Mouse (Mus musculus): ENCODE measurements around the gene Catsperz.

Gene Catsperz

DNA sequence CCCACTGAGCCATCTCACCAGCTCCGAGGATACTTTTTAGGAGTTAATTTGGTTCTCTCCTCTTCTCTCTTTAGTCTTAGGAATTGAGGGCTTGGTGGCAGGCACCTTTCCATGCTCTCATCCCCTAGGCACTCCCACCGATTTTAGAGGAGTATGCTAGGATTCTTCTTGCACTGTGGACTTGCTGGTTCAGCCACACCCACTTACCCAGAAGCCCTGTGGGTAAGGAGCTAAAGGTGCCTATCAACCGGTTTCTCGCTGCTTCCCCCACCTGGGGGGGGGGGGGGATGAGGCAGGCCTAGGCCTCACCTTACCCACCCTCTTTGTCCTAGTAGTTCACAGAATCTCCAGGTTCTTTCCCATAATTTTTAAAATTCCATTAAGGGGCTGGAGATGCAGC lies 22.6 kb upstream of the Catsperz start:
- no peak for DNase-seq (ENCODE audit: low spot score in 2 of 2)

GRCm38 (mm10) chr19:6943709-6944108 lies 18.5 kb upstream of the Catsperz start:
- no peak for DNase-seq (ENCODE audit: low spot score in 2 of 2)

GRCm38 (mm10) chr19:6942764-6943163 lies 17.6 kb upstream of the Catsperz start:
- no peak for DNase-seq (ENCODE audit: low spot score in 2 of 2)

DNA sequence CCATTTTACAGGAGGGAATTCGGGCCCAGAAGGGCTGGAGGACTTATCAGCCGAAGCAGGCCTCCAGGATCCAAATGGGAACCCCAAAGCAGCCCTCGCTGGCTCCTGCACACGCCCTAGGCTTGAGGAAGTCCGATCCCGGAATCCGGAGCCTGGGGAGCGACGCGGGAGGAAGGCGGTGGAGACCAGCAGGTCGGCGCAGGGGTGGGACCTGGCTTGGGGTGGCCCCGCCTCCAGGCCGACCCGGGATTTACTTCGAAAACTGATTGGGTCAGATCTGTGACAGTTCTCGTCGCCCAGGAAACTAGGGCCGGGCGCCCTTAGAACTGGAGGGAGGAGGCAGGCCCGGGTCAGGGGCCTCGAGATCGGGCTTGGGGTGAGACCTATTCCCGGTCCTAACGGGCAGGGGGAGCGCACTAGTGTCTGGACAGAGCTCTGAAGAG lies 17.1 kb upstream of the Catsperz start, which contains the start of gene Gpr137:
Gene Gpr137 (minus strand): TSS at position 232 of the 443 bp plus-strand sequence.
- peak; percentile 89 for DNase-seq (ENCODE audit: low spot score in 2 of 2)

DNA sequence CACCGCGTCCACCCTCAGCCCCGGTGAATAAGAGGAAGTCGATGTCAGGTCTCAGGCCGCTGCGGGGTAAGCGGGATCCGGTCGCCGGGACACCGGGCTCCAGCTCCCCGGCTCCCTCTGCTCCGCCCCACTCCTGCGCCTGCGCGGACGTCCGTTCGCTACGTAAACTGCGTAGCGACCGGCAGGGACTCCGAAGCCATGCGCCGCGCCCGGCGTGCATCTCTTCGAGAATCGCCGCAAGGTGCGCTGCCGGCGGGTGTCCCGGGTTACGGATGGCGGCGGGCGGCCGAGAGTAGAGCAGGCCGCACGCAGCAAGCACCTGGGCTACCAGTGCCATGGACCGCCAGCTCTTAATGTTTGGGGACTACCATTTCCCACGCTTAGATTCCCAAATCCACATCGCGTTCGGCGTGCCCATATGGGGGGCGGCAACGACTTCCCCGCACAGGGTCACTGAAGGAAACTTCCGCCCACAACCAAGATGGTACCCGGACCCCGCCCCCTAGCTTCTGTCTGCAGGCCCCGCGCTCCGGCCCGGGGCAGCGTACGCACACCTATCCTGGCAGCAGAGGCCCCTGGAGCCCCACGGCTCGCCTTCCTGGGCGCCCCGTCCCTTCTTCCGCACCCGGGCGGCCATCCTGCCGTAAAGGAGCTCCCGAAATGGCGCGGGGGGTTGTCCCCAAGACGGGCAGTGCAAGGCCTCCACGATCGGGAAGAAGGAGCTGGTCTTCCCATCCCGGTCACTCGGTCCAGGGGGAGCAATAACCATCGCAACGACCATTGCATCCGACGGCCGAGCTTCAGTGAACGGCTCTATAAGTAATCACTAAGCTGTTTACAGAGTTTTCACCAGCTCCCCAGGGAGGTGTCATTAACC lies 16.4 kb upstream of the Catsperz start, which contains the start of gene Bad:
Gene Bad (plus strand): TSS at position 490 of the 877 bp plus-strand sequence.
- peak; percentile 90 to 92 for DNase-seq (ENCODE audit: low spot score in 2 of 2)

GRCm38 (mm10) chr19:6940396-6941351 lies 15.5 kb upstream of the Catsperz start:
- no peak for DNase-seq (ENCODE audit: low spot score in 2 of 2)

GRCm38 (mm10) chr19:6939106-6940002 lies 14.2 kb upstream of the Catsperz start:
- no peak for DNase-seq (ENCODE audit: low spot score in 2 of 2)

- DNase-seq (ENCODE audit: low spot score in 2 of 2) = no peak
Observed at GRCm38 (mm10) chr19:6937541-6938465, 12.6 kb upstream of the Catsperz start.

DNA sequence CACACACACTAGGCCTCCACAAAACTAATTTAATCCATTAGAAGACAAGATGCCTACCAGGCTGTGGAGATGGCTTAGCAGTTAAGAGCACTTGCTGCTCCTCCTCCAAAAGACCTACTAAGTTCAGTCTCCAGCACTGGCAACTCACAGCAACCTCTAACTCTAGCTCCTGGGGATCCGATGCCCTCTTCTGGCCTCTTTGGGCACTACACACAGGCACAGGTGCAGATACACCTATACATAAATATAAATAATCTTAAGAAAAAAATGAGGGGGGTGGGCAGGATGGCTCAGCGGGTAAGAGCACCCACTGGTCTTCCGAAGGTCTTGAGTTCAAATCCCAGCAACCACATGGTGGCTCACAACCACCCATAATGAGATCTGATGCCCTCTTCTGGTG lies 11.1 kb upstream of the Catsperz start:
- no peak for DNase-seq (ENCODE audit: low spot score in 2 of 2)

DNA sequence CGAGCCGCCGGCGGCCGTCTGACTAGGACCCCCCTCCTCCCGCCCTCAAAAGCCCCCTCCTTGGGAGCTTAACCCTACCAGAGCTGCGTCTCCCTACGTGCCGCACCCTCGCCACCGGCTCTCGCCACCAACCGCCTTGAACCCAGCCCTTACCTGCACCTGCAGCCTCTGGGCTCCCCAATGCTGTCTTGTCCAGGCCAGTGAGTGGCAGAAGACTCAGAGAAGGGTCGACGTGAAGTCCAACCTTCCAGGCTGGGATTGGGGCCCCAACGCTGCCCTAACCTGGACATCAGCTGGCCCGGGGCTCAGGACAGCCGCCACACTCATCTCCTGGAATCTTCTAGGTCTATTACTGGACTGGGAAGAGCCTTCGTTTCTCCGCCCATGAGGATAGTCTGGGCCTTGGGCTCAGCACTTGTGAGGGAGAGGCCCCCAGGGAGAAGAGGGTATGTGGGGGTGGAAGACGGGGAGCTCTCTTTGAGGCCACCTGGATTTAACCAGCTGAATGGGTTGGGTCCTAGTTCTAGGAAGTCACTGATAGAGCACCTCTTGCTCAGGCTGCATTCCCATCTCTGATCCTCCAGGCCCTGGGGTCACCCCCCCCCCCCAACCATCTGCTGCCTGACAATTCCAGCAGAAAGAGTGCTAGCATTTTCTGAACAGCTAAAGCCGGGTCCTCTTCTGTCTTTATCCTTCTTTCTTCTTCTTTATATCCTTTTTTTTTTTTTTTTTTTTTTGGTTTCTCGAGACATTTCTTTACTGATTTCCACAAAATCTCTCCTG lies 9.2 kb upstream of the Catsperz start, which contains the start of gene Kcnk4:
Gene Kcnk4 (minus strand): TSS at position 321 of the 783 bp plus-strand sequence.
- DNase-seq (ENCODE audit: low spot score in 2 of 2) = no peak

DNA sequence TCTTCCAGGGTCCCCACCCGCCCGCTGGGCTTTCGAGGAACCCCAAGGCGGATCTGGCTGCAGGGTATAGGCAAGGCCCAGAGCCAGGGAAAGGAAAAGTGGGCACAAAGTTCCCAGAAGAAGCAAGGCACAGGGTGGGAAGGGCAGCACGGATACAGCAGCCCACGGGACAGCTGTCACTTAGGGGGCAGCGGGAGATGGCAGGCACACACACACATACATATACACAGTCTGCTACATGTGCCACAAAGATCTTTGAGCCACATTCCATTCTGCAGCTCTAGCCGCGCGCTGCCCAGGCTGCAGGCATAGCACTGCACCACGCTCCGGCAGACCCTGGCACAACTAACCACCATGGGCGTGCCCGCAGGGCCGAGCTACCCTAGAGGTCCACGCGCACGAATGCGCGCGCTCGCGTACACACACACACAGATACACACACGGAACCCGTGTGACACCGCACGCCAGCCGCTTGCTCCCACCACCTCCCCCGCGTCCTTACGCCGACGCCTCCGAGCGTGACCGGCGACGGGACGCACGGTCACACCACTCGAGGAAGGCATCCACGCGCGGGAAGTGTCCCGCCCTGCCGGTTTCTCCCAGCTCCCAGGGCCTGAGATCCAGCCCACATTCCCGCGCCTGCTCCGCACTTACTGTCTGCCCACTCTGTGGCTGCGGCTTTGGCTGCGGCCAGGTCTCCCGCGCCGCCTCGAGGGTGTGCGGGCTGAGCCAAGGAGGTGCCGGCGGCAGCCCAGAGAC lies 8.4 kb upstream of the Catsperz start:
- DNase-seq (ENCODE audit: low spot score in 2 of 2) = no peak

- no peak for DNase-seq (ENCODE audit: low spot score in 2 of 2)
Observed at GRCm38 (mm10) chr19:6933102-6933435, 7.9 kb upstream of the Catsperz start.

DNA sequence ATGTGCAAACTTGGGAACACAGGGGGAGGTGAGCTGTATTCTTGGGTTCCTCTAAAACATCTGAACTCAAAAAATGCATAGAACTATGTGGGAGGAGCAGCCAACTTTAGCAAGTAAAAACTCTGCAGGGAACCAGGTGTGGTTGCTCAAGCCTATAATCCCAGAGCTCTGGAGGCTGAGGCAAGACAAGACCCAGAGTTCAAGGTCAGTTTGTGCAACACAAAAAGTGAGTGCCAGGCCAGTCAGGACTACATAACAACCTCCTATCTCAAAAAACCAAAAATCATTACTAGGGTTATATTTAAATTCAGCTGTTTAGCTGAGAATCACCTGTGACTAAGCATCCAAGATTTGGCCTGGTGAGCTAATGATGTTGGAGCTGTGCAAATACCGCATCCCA lies 6.8 kb upstream of the Catsperz start:
- no peak for DNase-seq (ENCODE audit: low spot score in 2 of 2)

- no peak for DNase-seq (ENCODE audit: low spot score in 2 of 2)
Observed at GRCm38 (mm10) chr19:6931002-6931401, 5.8 kb upstream of the Catsperz start.

GRCm38 (mm10) chr19:6928080-6928479 lies 2.9 kb upstream of the Catsperz start:
- no peak for DNase-seq (ENCODE audit: low spot score in 2 of 2)

DNA sequence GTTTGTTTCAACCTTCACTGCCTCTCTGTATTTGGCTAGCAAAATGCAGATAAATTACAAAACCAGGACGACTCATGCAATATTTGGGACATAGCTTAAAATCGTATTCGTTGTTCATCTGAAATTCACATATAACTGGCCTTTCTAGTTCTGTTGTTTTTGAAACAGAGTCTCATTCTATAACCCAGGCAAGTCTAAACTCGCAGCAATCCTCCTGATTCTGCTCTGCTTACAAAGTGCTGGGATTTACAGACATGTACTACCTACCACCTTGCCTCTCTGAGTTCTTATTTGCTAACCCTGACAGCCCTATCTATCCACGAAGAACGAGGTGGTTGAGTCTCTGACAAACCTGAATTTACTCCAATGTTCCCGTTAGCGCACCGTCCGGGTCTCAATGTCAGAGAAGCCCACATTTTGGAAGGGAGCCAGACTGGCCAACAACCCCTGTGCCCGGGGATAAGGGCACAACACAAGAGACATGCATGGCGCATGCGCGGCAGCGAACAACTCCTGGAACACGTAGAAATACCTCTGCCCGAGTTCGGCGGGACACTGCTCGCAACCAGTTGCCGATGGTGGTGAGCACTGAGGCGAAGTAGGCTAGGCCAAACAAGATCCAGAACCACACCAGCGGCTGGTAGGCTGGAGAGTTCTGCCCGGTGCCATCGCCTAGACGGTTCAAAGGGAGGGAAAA lies 1.5 kb upstream of the Catsperz start:
- no peak for DNase-seq (ENCODE audit: low spot score in 2 of 2)

DNA sequence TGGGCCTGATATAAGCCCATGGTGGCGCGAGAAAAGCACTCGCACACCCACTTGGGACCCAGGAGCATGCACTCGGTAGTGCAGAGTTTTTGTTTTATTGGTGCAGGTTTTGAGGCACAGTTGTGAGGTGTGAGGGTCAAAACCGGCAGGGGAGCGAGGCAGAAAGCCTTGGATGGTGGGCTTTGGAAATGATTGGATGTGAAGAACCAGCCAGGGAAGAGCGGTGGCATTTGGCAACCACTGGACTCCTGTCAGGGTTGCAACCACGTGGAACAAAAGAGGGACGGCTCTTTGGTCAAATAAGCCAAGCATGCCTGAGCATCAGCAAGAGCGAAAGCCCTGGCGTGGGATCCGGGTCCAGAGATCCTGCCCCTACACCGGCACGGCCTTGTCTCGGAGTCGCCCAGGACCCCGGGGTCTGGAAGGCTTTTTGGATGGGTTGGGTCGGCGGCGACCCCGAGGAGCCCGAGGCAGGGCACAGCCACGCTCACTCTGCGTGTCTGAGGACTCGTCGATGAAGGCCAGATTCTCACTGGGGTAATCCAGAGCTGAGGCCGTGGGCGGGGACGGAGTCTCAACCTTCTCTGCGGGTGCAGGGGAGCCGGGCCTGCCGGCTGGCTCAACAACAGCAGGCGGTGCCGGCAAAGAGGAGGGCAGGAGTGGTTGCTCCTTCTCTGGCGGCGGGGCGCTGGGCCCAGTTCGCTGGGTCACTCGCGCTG lies 590 bp upstream of the Catsperz start:
- no peak for DNase-seq (ENCODE audit: low spot score in 2 of 2)
